Mouse (Mus musculus) left cerebral cortex, adult 8-10 months (tissue): ENCODE measurements around the gene Strn3. TPM values are rescaled to one million over a fixed set of nuclear protein-coding genes. Genes with fewer than 3 reads are reported as not detected.
A peak's percentile ranks its signal among the peaks of the same experiment; 100 is the strongest.

Source experiments
- DNase-seq, 2 experiments: peaks; one replicate each; pipeline ENCODE4 v3.0.0; 2022; ENCODE audit warnings: low spot score in 2 of 2
- total RNA-seq, 4 experiments: library from RNA; stranded (reverse); gene quantifications; 2 replicates each; pipeline ENCODE4 v1.2.4; 2022

Gene Strn3
- total RNA-seq, result 10 to 100 TPM; 83.8 to 90.6 (median 86.9) TPM

GRCm38 (mm10) chr12:51691845-51692632, at the start of gene Strn3:
Gene Strn3, minus strand, starts transcription at chr12:51691897.
- DNase-seq, result peak; percentile 83 to 97

GRCm38 (mm10) chr12:51736807-51737206, 45.1 kb upstream of the Strn3 start:
- DNase-seq, result no peak

DNA sequence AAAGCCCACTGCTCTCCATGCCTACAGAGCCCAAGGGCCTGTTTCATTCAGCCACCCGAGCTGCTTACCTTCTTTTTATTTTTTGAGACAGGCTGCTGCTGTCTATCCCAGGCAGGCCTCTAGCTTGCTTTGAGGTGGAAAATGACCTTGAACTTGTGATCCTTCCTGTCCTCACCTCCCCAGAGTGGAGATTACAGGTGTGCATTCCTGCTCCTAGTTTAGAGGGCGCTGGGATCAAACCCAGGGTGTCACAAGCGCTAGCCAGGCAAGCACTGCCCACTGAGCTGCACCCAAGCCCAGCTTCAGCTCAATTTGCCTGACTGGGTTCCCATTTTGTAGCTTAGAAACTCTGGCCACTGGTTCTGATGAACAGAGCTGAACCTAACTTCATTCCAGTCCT, 44.7 kb upstream of the Strn3 start:
- no peak for DNase-seq

DNA sequence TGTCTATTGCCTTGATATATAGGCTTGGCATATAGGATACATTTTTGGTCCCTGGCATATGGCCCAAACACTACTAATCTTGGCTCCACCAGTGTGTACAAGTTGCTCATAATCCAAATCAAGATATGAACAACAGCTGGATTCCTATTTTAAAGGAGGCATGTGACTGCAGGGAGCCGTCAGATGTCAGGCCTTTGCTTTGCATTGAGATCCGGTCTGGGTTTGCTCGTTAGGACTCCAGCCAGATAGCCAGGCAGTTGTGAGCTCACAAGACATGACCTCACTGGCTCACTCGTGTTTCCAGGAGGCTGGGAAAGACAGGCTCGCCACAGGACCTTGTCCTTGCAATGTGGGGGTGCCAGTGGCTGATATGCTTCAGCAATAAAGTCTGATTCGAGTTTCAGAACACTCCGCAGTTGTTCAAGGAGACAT, 44.2 kb upstream of the Strn3 start:
- no peak for DNase-seq

DNA sequence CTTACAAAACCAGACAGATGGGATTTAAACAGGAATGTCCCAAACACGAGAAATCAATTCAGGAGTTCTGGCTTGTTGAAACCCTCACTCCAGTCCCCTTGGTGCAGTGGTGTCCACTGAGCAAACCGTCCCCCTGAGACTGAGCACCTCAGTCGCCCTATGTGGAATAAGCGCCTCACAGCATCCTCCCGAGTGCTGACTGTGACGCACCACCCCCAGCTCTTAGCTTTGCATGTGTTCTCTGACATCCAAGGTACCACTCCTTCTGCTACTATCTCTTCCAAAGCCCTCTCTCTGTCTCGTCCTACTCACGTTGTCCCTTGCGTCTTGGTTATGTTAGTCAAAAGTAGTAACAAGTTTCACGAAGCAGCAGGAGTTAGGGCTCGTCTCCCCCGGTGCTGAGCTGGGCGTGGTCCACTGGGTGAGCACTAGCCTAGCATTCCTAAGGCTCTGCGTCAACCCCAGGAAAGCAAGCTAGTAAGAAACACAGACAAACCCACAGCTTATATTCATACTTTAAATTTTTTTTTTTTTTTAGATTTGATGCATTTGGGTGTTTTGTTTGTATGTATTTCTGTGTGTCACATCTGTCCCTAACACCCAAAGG, 43.0 kb upstream of the Strn3 start:
- no peak for DNase-seq

- no peak for DNase-seq
Observed at GRCm38 (mm10) chr12:51729827-51730226, 38.1 kb upstream of the Strn3 start.

- no peak for DNase-seq
Observed at GRCm38 (mm10) chr12:51729058-51729457, 37.4 kb upstream of the Strn3 start.

DNA sequence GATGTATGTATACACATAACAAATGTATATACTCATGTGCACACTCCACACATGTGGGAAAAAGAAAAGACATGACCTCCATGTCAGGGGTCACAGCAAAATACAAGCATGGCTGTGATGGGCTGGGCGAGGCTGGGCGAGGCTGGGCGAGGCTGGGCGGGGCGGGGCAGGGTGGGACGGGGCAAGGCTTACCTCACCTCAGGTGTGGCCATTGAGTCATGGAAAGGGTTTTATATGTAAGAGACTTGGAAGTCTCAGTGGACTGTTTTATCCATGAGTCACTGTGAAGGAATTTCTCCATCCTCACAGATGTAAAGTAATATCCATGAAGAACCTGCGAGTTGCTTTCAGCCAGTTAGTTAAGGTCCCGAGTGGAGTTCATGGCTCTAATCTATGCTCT, 30.1 kb upstream of the Strn3 start:
- no peak for DNase-seq

GRCm38 (mm10) chr12:51718617-51719016, 26.9 kb upstream of the Strn3 start:
- no peak for DNase-seq

- no peak for DNase-seq
Observed at GRCm38 (mm10) chr12:51712685-51713084, 21.0 kb upstream of the Strn3 start.

DNA sequence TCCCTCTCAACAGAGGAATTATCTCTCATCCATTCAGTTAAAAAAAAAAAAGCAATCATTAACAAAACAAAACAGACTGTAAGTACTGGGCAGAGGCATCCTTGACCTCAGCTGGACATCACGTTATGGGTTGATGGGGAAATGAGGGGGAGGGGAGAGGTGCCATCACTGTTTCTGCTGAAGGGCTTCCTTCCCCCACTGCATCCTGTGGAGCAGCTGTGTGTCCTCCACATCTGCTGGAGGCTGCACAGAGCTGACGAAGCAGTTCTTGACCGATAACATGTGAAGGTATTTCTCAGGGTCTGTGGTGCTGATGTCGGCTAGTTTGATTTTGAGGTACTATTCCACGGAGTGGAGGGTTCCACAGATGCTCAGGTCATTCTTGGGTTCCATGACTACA, 18.5 kb upstream of the Strn3 start:
- no peak for DNase-seq

DNA sequence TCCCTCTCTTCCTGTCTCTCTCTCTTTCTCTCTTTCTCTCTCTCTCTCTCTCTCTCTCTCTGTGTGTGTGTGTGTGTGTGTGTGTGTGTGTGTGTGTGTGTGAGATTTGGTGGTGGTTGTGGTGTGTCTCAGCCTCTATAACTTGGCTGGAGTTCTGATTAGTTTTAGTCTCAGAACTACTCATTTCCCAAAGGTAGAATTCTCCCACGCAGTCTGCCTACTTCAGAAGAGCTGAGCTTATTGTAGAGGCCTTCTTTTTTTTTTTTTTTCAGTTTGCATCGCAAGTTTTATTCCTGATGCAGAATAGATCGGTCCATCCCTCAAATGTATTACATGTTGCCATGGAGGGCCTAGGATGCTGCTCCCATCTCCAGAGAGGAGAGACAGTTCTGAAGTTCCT, 18.0 kb upstream of the Strn3 start:
- peak in 1 of 2 experiments; percentile 33 for DNase-seq

DNA sequence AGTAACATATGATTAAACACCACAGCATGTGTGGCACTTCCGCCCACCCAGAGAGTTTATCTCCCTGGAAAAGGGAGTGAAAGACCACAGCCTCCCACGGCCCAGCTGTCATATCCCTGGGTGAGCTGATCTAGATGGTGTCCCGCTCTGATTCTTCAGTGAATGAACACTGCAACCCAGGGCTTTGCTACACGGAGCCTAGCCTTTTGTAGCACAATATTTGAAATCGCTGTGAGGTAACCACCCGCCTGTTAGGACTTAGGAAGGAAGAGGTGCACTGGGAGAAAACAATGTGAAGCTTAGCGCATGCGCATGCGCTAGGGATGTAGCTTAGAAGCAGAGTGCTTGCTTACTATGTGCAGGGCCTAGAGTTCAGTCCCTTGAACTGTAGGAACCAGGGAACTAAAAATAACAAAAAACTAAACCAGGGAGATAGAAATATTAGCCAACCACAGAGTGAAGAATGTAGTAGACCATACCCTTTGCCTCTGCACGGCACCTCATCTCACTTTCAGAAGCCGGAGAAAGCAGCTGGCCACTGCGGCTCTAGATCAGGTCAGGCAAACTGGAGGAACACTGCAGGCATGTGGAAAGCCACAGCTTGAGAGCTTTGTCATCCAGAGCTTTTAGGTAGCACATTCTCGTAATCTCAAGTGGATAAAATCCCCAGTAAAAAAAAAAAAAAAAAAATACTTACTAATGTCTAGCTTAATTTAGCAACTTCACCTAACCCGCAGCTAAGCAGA, 17.4 kb upstream of the Strn3 start:
- peak in 1 of 2 experiments; percentile 91 for DNase-seq

DNA sequence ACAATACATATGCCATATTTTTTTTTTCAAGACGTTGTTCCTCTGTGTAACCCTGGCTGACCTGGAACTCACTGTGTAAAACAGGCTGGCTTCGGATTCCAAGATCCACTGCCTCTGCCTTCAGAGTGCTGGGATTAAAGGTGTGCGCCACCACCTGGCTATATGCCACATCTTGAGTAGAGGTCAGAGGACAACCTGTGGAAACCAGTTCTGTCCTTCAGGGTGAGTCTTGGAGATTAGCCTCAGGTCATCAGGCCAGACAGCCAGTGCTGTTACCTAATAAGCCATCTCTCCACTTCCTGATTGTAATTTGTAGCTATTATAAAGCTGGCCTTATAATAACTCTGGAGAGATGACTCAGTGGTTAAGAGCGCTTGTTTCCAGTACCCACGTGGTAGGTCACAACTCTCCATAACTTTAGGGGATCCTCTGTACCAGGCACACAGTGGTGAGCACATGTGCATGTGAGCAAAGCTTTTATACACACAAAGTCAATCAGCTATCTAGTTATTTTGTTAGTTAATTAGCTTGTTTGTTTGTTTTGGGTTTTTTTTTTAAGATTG, 15.1 kb upstream of the Strn3 start:
- DNase-seq, result no peak

DNA sequence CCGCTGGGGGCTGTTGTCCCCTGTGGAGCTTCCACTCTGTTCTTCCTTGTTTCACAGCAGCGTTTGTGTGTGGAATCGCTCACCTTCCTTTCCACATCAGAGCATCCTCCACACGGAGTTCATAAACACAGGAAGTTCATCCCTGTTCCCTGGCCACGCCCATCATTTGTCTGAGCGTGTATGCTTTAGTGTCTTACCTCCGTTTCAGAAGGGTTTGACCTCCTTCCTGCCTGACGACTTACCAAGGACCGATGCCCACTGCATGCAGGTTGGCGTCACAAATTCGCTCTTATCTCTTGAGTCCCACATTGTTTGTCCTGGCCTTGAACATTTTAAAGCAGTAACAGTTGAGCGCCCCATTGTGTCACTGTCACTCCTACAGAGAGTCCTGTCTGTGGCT, 14.1 kb upstream of the Strn3 start:
- DNase-seq, result no peak

GRCm38 (mm10) chr12:51704572-51704971, 12.9 kb upstream of the Strn3 start:
- no peak for DNase-seq

DNA sequence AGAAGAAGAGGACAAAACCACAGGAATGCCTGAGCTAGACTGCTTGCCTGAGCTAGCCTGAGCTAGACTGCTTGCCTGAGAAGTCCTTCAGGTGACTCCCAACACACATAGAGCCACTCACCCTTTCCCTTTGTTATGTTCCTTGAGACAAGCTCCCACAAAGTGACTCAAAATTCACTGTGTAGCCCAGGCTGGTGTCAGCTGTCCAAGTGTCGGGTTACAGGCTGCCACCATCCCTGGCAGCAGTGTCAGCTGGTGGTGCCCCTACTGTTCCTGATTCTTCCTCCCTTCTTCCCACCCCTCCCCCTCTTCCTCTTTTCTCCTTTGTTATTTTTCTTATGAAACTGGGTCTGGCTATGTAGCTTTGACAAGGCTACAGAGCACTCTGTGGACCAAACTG, 12.2 kb upstream of the Strn3 start:
- no peak for DNase-seq

- DNase-seq, result no peak
Observed at GRCm38 (mm10) chr12:51701723-51702122, 10.0 kb upstream of the Strn3 start.

GRCm38 (mm10) chr12:51699623-51700393, 8.1 kb upstream of the Strn3 start:
- DNase-seq, result no peak

DNA sequence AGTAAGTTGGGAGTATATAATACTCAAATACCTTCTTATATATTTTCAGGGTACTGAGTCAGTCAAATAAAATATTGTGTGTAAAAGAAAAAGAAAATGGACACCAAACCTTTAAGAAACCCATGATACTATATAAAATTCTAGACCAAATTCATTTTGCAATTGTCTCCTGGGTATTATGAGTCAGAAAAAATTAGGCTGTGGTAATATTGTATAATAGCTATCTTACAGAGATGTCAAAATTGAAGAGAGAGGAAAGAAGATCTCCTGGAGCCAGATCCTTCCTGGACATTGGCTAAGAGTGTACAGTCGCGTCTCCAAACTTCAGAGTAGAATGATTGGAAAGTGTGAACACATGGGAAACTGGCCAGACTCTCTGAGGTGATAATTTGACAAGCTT, 4.5 kb upstream of the Strn3 start:
- no peak for DNase-seq

GRCm38 (mm10) chr12:51694966-51695365, 3.3 kb upstream of the Strn3 start:
- DNase-seq, result no peak
